Mouse (Mus musculus) E14TG2a.4 (cell line): ENCODE results near the gene Lgals7.
A peak's percentile ranks its signal among the peaks of the same experiment; 100 is the strongest.
"Not testable (repeated sequence)": the region's sequence is repeated elsewhere in the genome, so short reads cannot be mapped to it uniquely, and the experiment has no call there.

Experiments used
- H3K27me3 ChIP-seq: 2 replicates; pipeline ENCODE4 v1.6.1; 2014; ENCODE audit warnings: low read length, control low read depth; ENCODE audit not compliant: insufficient read depth
- H3K36me3 ChIP-seq: 2 replicates; pipeline ENCODE4 v1.6.1; 2014; ENCODE audit warnings: low read length, control low read depth; ENCODE audit not compliant: insufficient read depth
- H3K4me1 ChIP-seq: replicated peaks from 2 replicates; pipeline ENCODE4 v1.6.1; 2014; ENCODE audit warnings: low read depth, low read length, control low read depth
- H3K4me3 ChIP-seq: replicated peaks from 2 replicates; pipeline ENCODE4 v1.5.1; 2014; ENCODE audit warnings: mild to moderate bottlenecking, low read length
- H3K9me3 ChIP-seq: 2 replicates; pipeline ENCODE4 v1.6.1; 2014; ENCODE audit warnings: low read length, control low read depth
- CTCF ChIP-seq: conservative IDR thresholded peaks from 2 replicates; pipeline ENCODE4 v1.5.1; 2014; ENCODE audit warnings: low read length
- NANOG ChIP-seq: IDR thresholded peaks from 2 replicates; pipeline ENCODE4 v1.6.1; 2014; ENCODE audit warnings: borderline replicate concordance, low read length, mixed read lengths
- POU5F1 ChIP-seq: IDR thresholded peaks from 2 replicates; pipeline ENCODE4 v1.6.1; 2014; ENCODE audit warnings: low read length, borderline replicate concordance

Lgals7 gene

GRCm38 (mm10) chr7:28864288-28864750 is 666 bp downstream of the Lgals7 start:
- Histone ChIP-seq H3K4me1 (peaks cover 49% of the 10 kb centered on the region), H3K4me3 (no peak overlapping the region), H3K9me3 (no peaks in the 10 kb centered on the region), H3K27me3 (peaks cover 19% of the 10 kb centered on the region), H3K36me3 (no peaks in the 10 kb centered on the region)
- no peak for TF ChIP-seq NANOG
- no peak for TF ChIP-seq CTCF
- no peak for TF ChIP-seq POU5F1

GRCm38 (mm10) chr7:28865481-28866300 is 2.0 kb downstream of the Lgals7 start:
- Histone ChIP-seq H3K9me3 (no peaks in the 10 kb centered on the region), H3K4me3 (peak overlapping the region; percentile 69)

GRCm38 (mm10) chr7:28866769-28867507 is 3.3 kb downstream of the Lgals7 start:
- TF ChIP-seq NANOG (no peak), POU5F1 (no peak), CTCF (no peak)
- no peaks in the 10 kb centered on the region for H3K9me3 ChIP-seq
- peak overlapping the region; percentile 43 for H3K4me3 ChIP-seq
- H3K27me3 ChIP-seq: peaks cover 18% of the 10 kb centered on the region
- H3K4me1 ChIP-seq: peaks cover 49% of the 10 kb centered on the region
- no peaks in the 10 kb centered on the region for H3K36me3 ChIP-seq

More at GRCm38 (mm10) chr7:28865481-28866300, 2.0 kb downstream of the Lgals7 start:
- peaks cover 19% of the 10 kb centered on the region for H3K27me3 ChIP-seq
- TF ChIP-seq POU5F1 (no peak), NANOG (no peak), CTCF (no peak)
- H3K4me1 ChIP-seq: peaks cover 49% of the 10 kb centered on the region
- no peaks in the 10 kb centered on the region for H3K36me3 ChIP-seq

- H3K4me3 ChIP-seq: peak overlapping the region; percentile 43
- not testable (repeated sequence) for H3K36me3 ChIP-seq, H3K9me3 ChIP-seq
- H3K27me3 ChIP-seq: peaks cover 17% of the 10 kb centered on the region
- peaks cover 49% of the 10 kb centered on the region for H3K4me1 ChIP-seq
- TF ChIP-seq CTCF: peak; percentile 52; the same call in 1 of the 2 replicates
These were observed 4.1 kb downstream of the Lgals7 start for GRCm38 (mm10) chr7:28867508-28868340.

GRCm38 (mm10) chr7:28870901-28871664 is 7.4 kb downstream of the Lgals7 start:
- no peak for TF ChIP-seq CTCF
- TF ChIP-seq POU5F1: no peak
- no peak for TF ChIP-seq NANOG
- Histone ChIP-seq H3K9me3 (no peaks in the 10 kb centered on the region), H3K27me3 (peaks cover 3% of the 10 kb centered on the region; the same call in 1 of the 2 replicates), H3K4me1 (peaks cover 15% of the 10 kb centered on the region), H3K4me3 (no peak overlapping the region), H3K36me3 (no peaks in the 10 kb centered on the region)

GRCm38 (mm10) chr7:28874565-28874964 is 10.9 kb downstream of the Lgals7 start:
- no peaks in the 10 kb centered on the region for H3K36me3 ChIP-seq
- no peaks in the 10 kb centered on the region for H3K9me3 ChIP-seq
- peaks cover 16% of the 10 kb centered on the region for H3K4me1 ChIP-seq
- no peak overlapping the region for H3K4me3 ChIP-seq
- H3K27me3 ChIP-seq: peaks cover 3% of the 10 kb centered on the region; the same call in 1 of the 2 replicates
- TF ChIP-seq NANOG (no peak), CTCF (no peak), POU5F1 (no peak)

GRCm38 (mm10) chr7:28876099-28876498 is 12.4 kb downstream of the Lgals7 start:
- Histone ChIP-seq H3K4me1 (peaks cover 28% of the 10 kb centered on the region), H3K9me3 (no peaks in the 10 kb centered on the region), H3K36me3 (no peaks in the 10 kb centered on the region), H3K4me3 (no peak overlapping the region), H3K27me3 (peaks cover 3% of the 10 kb centered on the region; the same call in 1 of the 2 replicates)
- TF ChIP-seq NANOG (no peak), CTCF (no peak), POU5F1 (no peak)
